Mouse (Mus musculus) ES-CJ7 (cell line): Measurements from ENCODE around the gene Pla2g1b.

Source experiments
- DNase-seq: peaks from one replicate; pipeline ENCODE4 v3.0.0; 2011; ENCODE audit warnings: low read depth, low spot score

Pla2g1b gene

DNA sequence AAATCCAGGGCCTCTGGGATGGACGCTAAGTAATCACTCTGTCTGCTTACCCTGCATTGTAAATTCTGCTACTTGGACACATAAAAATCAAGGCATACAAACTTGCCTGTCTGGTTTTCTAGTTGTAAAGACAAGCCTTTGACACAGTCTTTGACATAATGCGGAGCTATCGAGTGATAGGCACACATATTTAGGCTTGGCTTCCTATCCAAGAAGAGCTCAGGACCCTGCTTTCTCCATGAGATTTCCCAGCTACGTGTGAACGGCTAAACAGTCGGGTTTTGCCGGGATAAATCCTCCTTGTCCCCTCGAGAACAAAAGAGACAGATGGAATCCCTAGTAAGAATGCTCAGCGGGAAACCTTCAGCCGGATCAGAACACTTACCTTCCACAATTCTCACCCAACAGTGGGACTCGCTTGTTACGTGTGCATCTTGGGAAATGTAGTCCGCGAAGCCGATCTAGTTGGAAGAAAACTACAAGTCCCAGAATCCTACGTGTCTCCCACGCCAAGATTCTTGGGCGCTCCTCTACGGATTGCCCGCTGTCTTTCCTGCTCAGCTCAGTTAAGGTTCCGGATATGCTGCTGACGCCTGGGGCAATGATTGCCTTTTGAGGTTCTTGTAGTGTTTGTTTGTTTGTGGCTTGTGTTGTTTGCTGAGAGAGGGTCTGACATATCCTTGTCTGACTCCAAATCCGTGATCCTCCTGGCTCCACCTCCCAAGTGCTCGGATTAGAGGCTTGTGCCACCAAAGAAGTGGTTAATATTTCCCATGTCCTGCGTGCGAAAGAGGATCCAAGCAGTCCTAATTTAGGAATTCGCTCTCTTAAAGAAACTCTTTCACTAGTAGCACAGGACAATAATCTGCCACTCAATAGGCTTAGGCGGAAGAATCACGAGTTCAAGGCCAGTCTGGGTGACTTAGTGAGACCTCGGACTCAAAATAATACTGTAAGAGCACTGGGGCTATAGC is 18.2 kb downstream of the Pla2g1b start, which contains the start of gene Sirt4:
Gene Sirt4 (minus strand): TSS at position 779 of the 974 bp plus-strand sequence.
- DNase-seq: peak; percentile 99

DNA sequence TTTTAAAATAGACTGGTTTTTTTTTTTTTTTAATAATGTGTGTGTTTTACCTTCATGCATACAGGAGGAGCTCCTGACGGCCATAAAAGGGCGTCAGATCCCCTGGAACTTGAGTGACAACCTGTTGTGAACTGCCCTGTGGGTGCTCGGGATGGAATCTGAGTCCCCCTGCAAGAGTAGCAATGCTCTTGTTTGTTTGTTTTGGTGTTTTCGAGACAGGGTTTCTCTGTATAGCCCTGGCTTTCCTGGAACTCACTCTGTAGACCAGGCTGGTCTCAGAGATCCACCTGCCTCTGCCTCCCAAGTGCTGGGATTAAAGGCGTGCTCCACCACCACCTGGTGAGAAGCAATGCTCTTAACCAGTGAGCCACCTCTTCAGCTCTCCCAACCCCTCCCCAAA is 18.9 kb downstream of the Pla2g1b start:
- no peak for DNase-seq

DNA sequence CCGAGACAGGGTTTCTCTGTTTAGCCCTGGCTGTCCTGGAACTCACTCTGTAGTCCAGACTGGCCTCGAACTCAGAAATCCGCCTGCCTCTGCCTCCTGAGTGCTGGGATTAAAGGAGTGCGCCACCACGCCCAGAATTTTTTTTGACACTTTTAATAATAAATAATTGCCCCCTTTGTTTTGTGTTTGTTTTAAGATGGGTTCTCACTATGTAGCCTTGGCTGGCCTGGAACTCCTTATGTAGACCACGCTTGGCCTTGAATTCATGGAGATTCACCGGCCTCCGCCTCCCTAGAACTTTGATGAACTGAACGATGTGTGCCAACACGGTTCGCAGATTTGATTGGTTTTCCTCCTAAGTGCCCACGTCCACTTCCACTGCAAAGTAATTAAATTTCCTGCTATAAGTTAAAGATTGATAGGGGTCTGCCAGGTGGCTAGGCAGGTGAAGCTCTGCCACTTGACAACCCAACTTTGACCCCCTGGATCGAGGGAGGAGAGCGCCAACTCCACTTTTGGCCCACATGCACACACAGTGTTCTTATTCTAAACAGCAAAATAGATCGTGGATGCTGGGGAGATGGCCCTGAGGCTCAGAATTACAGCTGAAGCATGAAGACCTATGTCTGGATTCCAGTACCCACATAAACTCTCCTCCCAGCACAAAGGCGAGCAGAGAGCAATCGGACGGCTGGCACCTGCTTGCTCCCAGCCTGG is 19.6 kb downstream of the Pla2g1b start:
- no peak for DNase-seq

DNA sequence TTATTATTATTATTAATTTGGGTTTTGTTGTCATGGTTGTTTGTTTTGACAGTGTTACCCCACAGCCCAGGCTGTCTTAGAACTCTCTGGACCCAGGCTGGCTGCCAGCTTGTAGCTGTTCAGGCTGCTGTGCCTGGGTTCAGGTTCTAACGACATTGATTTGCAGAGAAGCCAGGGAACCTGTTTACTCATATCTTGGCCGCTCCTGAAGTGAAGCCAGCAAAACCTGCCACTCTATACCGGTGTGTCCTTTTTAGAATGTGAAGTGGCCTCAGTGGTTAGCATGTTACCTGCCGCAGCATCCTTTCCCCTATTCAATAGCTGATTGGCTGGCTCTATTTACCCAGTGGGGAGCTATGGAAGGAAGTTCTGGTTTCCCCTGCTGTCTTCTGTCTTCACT is 20.7 kb downstream of the Pla2g1b start:
- DNase-seq: no peak

DNA sequence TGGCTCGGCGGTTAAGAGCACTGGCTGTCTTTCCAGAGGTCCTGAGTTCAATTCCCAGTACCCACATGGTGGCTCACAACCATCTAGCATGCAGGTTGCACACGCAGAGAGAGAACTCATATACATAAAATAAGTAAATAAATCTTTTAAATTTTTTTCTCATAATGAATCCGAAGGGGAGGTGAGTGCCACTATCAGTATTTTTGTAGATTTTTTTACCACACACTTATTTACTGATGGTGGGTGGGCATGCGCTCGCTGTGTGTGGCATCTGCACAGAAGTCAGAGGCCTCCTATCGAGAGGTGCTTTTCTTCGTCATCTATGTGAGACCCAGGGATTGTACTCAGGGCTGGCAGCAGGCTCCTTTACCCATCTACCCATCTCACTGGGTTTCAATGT is 21.3 kb downstream of the Pla2g1b start:
- no peak for DNase-seq

DNA sequence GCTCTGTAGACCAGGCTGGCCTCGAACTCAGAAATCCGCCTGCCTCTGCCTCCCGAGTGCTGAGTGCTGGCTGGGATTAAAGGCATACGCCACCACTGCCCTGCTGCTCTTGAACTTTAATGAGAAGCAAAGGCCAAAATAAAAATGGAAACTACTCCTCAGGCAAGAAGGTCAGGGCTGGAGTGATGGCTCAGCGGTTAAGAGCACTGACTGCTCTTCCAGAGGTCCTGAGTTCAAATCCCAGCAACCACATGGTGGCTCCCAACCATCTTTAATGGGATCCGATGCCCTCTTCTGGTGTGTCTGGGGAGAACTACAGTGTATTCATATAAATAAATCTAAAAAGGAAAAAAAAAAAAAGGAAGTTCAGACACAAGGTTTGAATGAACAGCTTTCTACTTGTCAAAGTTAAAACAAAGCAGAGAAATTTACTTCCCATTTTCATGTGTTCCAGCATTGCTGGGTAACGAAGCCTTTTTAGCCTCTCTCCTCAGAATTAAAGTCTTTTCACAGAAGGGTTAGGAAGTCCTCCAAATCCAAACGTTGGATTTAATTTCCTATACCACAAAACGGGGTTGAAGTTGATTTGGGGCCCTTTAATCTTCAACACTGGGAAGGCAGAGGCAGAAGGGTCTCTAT is 22.0 kb downstream of the Pla2g1b start:
- DNase-seq: no peak

DNA sequence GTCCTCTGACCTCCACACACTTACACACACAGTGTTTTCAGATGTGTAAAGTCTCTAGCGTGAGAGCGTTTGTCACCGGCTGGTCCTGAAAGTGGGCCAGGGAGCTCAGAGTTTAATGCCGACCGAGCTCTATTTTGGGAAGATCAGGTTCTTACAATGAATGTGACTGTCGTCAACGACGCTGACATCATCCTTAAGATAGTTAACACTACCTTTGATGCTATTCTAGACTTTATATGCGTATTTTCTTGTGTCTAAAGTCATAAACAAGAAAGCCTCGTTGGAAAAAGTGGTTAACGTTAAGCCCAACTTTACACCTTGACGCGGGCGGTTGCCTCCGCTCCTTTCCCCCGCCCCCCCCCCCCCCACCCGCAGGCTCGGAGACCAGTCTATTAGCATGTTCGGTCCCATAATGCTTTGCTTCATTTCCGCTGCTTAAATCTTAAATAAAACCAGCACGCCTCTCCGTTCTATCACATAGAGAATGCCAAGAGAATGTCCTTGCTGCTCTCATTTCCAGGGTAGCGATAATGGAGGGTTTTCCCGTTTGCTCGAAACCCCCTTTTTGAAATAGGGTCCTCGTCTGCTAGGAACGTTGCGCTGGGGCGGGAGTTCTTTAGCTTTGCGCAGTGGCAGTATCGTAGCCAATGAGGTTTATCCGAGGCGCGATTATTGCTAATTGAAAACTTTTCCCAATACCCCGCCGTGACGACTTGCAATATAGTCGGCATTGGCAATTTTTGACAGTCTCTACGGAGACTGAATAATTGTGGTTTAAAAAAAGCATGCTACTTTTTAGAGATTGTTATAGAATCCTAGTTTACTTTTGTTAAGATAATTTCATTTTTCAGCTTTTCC is 23.0 kb downstream of the Pla2g1b start:
- DNase-seq: peak; percentile 86

DNA sequence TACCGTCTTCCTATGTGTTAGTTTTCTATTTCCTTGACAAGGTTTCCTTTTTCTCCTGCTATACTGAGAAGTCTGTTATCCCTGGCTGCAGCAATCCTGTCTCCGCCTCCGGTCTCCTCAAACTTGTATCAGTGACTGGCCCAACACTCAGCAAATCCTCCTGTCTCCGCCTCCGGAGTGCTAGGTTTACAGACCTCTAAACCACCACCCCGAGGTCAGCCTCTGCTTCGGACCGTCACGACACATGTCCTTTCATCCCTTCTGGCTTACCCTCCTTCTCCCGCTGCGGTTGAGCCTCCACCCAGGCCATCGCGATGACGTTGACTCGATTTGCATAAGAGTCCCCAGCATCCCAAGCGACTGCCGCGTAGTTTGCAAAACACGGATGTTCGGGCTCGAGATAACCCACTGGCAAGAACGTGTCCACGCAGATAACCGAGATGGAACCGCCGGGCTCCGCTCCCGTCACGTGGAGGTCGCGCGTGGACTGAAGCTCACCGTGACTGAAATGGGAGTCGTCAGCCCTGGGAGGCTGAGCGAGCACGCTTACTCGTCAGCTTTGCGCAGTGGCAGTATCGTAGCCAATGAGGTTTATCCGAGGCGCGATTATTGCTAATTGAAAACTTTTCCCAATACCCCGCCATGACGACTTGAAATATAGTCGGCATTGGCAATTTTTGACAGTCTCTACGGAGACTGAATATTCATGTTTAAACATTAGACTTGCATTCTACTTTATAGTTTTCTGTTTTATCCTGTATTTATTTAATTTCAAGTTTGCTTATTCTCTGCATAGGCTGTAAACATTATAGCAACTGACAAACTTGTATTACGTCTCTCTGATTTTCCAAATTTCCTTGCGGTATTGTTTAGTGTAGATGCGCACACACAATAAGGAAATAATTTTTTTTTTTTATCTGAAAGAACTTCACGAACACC is 23.9 kb downstream of the Pla2g1b start:
- DNase-seq: peak; percentile 98

DNA sequence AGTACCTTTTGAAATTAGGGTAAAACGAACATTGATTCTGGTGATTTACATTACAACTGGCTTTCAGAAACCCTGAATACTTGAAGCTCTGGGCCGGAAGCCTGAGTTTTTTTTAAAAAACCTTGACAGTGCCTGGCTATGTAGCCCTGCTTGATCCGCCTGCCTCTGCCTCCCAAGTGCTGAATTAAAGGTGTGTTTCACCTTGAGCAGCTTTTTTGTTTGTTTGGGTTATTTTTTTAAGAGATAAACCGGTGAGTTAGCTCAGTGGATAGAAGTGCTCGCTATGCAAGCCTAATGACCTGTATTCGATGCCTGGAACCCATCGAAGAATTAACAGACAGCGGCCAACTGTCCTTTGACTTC is 24.6 kb downstream of the Pla2g1b start:
- DNase-seq: peak; percentile 82

DNA sequence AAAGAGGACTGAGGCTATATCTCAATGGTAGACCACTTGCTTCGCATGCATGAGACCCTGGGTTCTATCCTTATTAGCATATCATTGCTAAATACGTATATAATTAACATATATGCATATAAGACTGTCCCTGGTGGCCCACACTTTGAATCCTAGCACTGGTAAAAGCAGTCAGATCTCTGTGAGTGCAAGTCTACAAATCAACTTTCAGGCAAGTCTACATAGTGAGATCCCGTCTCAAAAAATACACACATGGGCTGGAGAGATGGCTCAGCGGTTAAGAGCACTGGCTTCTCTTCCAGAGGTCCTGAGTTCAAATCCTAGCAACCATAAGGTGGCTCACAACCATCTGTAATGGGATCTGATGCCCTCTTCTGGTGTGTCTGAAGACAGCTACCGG is 25.0 kb downstream of the Pla2g1b start:
- peak; percentile 39 for DNase-seq

DNA sequence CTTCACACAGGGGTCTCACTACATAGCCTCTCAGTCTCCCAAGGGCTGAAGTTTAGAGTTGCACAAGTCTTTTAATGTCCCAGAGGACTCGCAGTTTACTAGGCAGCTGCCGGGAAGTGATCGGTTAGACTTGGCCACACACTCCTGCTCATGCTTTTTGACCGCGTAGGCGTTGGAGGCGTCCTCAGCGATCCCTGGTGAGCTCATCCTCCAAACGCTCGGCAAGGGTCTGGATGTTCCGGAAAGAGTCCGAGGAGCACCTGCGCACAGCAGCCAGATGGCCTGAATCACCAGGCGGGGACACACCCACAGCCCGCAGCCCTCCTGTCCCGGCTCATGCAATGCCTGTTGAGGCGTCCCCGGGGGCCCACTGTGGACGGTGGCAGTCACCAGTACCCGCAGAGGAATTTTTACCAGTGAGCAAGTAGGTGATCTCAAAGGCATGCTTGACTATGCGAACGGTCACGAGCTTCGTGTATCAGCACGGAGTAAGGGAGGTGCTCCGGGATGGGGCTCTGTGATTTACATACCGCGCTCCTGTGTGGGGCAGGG is 25.8 kb downstream of the Pla2g1b start:
- peak; percentile 86 for DNase-seq

DNA sequence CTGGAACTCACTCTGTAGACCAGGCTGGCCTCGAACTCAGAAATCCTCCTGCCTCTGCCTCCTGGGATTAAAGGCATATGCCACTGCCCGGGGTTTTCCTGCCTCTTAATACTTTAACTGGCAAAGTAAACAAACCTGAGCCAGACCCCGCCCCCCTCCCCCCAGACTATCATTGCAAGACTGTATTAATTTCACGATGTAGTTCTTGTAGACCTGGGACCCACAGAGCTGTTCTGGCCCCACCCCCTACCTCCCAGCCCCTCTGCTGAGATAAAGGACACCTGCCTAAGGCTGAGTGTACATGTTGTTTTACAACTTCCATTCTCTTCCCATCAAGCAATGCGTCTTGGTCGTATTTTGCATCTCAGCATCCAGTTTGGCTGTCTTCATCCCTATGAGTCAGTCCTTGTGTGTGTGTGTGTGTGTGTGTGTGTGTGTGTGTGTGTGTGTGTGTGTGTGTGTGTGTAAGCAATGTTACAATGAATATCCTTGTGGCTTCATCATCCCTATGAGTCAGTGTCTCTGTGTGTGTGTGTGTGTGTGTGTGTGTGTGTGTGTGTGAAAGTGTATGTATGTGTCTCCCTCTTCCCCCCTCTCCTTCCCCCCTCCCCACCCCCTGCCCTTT is 26.8 kb downstream of the Pla2g1b start:
- DNase-seq: peak; percentile 71

DNA sequence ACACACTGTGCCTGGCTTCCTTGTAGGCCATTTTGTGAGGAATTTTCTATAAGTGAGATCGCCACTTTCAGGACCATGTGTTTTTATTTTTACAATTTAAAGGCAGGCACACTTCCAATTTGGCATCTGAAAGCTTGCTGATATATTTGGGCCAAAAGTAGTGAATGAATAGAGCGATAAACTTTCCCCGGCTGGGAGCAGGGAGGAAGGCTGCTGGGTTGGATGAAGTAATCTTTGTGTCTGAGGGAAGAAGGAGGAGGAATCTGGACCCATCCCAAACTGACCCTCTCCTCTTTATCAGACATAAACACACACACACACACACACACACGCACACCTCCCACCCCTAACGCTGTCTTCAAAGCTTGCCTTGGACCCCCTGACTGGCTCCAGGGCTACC is 27.4 kb downstream of the Pla2g1b start:
- DNase-seq: no peak

DNA sequence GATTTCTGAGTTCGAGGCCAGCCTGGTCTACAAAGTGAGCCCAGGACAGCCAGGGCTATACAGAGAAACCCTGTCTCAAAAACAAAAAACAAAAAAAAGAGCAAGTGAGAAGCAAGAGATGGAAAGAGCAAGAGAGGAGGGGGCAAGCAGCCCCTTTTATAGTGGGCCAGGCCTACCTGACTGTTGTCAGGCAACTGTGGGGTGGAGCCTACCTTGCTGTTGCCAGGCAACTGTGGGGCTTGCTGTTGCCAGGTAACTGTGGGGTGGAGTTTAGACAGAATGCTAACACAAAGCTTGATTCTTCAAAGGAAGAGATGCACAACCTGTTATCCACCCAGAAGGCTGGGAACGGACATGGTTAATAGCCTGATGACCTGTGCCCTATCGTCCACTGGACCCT is 29.6 kb downstream of the Pla2g1b start:
- peak; percentile 72 for DNase-seq

DNA sequence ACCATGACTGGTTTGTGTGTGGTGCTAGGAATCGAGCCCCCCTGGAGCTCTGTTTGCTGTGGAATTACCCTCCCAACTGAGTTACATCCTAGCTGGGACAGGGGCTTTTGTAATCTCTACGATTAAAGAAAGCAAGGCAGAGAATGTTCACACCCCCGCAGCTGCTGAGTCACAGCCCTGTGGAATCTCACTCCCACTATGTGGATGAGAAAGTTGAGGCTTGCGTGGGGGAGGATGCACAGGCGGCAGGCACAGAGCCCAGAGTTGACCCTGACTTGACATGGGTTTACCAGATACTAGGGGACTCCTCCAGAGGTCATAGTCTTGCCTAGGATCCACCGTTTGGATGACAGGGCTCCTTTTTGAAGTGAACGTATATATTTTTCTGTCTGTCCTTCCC is 31.0 kb downstream of the Pla2g1b start:
- peak; percentile 62 for DNase-seq

DNA sequence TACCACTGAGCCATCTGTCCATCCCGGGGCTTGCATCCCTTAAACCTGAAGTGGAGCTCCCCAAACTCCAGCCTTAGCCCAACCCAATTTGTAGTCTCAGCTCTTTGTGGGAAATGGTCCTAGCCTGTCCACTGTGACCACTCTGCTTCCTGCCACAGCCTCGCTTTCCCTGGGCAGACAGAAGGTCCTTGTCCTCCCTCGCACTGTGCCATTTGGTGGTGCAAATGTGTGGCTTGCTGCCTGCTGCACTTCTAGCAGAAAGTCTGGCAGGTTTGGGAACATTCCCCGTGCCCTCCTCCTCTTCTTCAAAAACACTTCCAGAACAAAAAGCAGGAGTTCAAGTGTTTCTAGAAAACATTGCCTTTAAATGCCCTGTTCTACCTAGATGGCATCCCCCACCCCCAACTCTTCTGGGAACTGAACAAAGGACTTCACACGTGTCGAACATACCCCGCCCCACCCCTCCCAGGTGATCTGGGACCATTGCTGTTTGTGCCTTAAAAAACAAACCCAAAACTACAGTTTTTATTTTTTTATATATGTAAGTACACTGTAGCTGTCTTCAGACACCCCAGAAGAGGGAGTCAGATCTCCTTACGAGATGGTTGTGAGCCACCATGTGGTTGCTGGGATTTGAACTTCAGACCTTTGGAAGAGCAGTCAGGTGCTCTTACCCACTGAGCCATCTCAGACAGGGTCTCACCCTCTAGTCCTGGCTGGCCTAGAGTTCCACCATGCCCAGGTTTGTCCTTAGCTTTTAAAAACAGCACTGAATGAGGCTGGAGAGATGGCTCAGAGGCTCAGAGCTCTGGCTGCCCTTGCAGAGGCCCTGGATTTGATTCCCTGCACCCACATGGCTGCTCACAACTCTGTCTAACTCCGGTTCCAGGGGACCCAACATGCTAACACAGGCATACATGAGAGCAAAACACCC is 32.5 kb downstream of the Pla2g1b start:
- peak; percentile 81 for DNase-seq

DNA sequence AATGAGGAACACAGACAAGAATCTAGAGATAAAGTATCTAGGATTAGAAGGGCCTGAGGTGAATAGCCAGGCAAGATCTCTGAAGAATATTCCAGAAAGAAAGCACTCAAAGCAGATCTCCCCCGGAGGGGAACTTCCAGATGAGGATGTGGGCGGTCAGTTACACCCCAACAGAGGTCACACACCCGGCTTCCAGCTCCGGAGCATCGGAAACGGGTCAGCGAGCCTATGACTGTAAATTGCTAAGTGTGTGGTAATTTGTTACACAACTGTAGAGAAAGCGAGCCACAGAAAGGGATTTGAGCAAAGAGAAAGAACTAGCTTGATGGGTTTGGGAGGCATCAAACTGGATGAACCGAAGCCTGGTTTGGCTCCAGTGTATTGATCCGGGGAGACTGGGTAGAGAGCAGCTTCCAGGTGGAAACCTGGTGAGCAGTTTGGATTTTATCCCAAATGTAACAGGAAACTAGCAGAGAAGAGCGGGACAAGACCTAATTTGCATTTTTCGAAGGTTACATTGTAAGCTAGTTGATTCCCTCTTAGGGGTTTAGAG is 34.4 kb downstream of the Pla2g1b start:
- DNase-seq: no peak

DNA sequence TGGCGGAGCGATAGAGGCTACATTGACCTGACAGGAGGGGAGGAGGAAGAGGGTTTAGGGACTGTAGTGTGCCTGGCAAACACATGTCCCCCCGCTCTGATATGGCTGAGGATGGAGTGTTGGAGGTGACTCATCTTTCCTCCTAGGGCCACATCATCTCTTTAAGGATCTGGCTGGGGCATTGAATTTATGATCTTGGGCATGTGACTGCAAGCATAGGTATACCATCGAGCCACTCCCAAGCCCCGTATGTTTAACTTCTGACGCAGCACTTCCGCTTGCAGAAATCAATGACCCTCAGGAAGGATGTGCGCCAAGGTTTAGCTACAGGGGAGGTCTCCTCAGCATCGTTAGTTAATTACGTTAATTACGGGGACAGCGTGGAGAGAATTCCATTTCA is 37.0 kb downstream of the Pla2g1b start:
- DNase-seq: no peak
